Mouse (Mus musculus): ENCODE measurements around the gene Coro6. TPM values are rescaled to one million over a fixed set of nuclear protein-coding genes. Genes with fewer than 3 reads are reported as not detected.

Coro6 gene
- polyA plus RNA-seq, 1 experiment from 2014 or later, result 0.26 TPM

DNA sequence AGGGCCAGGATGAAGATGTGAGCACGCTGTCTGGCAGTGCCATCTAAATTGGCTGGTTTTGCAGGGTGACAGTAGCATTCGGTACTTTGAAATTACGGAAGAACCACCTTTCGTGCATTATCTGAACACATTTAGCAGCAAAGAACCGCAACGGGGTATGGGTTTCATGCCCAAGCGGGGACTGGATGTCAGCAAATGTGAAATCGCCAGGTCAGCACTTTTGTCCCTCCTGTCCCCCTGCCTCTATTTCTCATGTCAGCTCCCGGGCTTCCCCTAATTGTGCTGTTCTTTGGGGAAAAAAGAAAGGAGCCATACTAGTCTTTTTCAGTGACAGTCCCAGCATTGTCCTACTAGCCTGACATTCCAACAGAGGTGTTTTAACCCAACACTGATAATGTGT lies 6.2 kb downstream of the Coro6 start:
- WGBS, result 85% methylated on average over 9 of the region's 9 CpGs
- ATAC-seq (ENCODE audit: low FRiP score, low TSS enrichment) (no peak), DNase-seq (no peak)
- Histone ChIP-seq H3K4me1 (ENCODE audit: control insufficient read depth, insufficient read depth, low read length) (no peaks in the 10 kb centered on the region), H3K27me3 (ENCODE audit: control insufficient read depth, insufficient read depth, low read length) (peaks cover 31% of the 10 kb centered on the region; the same call in 1 of the 2 replicates), H3K4me2 (ENCODE audit: low read length) (no peak overlapping the region), H3K4me3 (replicated peaks; ENCODE audit: low read depth, low read length) (no peak overlapping the region), H3K36me3 (ENCODE audit: control insufficient read depth, insufficient read depth, low read length) (peaks cover 31% of the 10 kb centered on the region), H3K9me3 (ENCODE audit: control insufficient read depth, low read length) (no peaks in the 10 kb centered on the region), H3K9ac (replicated peaks; ENCODE audit: low read length) (no peak overlapping the region), H3K27ac (replicated peaks; ENCODE audit: low read depth, low read length) (no peak overlapping the region)

- DNase-seq (no peak), ATAC-seq (ENCODE audit: low FRiP score, low TSS enrichment) (no peak)
- Histone ChIP-seq H3K36me3 (ENCODE audit: control insufficient read depth, insufficient read depth, low read length) (peaks cover 56% of the 10 kb centered on the region), H3K4me1 (ENCODE audit: control insufficient read depth, insufficient read depth, low read length) (no peaks in the 10 kb centered on the region), H3K27me3 (ENCODE audit: control insufficient read depth, insufficient read depth, low read length) (peaks cover 21% of the 10 kb centered on the region; the same call in 1 of the 2 replicates), H3K9ac (replicated peaks; ENCODE audit: low read length) (no peak overlapping the region), H3K27ac (replicated peaks; ENCODE audit: low read depth, low read length) (no peak overlapping the region), H3K9me3 (ENCODE audit: control insufficient read depth, low read length) (no peaks in the 10 kb centered on the region), H3K4me2 (ENCODE audit: low read length) (no peak overlapping the region), H3K4me3 (replicated peaks; ENCODE audit: low read depth, low read length) (no peak overlapping the region)
- WGBS, result 75% methylated on average over 29 of the region's 29 CpGs
Observed at GRCm38 (mm10) chr11:77471407-77471806, 9.2 kb downstream of the Coro6 start.

DNA sequence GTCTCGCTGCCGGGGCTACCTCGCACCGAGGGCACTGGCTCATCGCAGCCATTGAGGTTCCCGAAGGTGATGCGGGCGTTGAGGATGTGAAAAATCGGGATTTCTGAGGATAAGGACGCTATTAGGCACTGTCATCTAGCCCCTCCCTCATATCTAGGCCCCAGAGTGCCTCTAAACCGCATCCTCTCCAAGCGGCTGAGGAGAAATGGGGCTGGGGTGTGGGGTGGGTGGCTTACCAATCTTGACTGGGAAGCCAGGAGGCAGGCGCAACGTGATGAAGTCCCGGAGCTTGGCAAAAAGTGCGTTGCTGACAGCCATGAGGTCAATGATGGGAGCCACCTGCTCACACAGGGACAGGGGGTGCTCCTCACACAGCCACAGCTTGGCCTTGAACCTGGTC lies 10.6 kb downstream of the Coro6 start:
- WGBS, result 97% methylated on average over 16 of the region's 16 CpGs

DNA sequence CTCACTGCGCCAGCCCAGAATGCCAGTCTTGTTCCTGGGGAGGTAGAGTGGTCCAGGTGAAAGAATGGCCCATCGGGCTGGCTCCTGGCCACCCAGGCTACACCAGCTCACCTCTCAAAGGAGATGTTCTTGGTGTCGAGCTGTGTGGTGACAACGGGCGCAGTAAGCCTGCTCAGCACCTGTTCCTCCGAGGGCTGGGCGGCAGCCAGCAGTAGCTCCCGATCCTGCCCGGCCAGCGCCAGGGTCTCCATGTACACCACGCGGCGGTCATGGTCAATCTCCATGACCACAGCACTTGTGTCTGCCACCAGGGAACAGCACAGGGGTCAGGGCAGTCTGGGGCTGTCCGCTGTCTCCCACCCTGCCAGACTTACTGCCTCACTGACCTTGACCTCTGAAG lies 14.0 kb downstream of the Coro6 start:
- H3K27ac ChIP-seq (replicated peaks; ENCODE audit: low read depth, low read length), result no peak overlapping the region
- H3K9ac ChIP-seq (replicated peaks; ENCODE audit: low read length), result no peak overlapping the region
- WGBS, result 96% methylated on average over 14 of the region's 14 CpGs
- H3K4me1 ChIP-seq (ENCODE audit: control insufficient read depth, insufficient read depth, low read length), result no peaks in the 10 kb centered on the region
- H3K9me3 ChIP-seq (ENCODE audit: control insufficient read depth, low read length), result no peaks in the 10 kb centered on the region
- H3K36me3 ChIP-seq (ENCODE audit: control insufficient read depth, insufficient read depth, low read length), result peaks cover 52% of the 10 kb centered on the region
- H3K27me3 ChIP-seq (ENCODE audit: control insufficient read depth, insufficient read depth, low read length), result no peaks in the 10 kb centered on the region
- DNase-seq, result no peak
- H3K4me3 ChIP-seq (replicated peaks; ENCODE audit: low read depth, low read length), result no peak overlapping the region
- ATAC-seq (ENCODE audit: low FRiP score, low TSS enrichment), result no peak
- H3K4me2 ChIP-seq (ENCODE audit: low read length), result no peak overlapping the region

More for the DNA sequence above, 10.6 kb downstream of the Coro6 start:
- no peaks in the 10 kb centered on the region for H3K9me3 ChIP-seq (ENCODE audit: control insufficient read depth, low read length)
- H3K4me3 ChIP-seq (replicated peaks; ENCODE audit: low read depth, low read length), result no peak overlapping the region
- ATAC-seq (ENCODE audit: low FRiP score, low TSS enrichment) (no peak), DNase-seq (no peak)
- no peaks in the 10 kb centered on the region for H3K4me1 ChIP-seq (ENCODE audit: control insufficient read depth, insufficient read depth, low read length)
- H3K27ac ChIP-seq (replicated peaks; ENCODE audit: low read depth, low read length), result no peak overlapping the region
- H3K36me3 ChIP-seq (ENCODE audit: control insufficient read depth, insufficient read depth, low read length), result peaks cover 61% of the 10 kb centered on the region
- H3K4me2 ChIP-seq (ENCODE audit: low read length), result no peak overlapping the region
- H3K9ac ChIP-seq (replicated peaks; ENCODE audit: low read length), result no peak overlapping the region
- H3K27me3 ChIP-seq (ENCODE audit: control insufficient read depth, insufficient read depth, low read length), result peaks cover 7% of the 10 kb centered on the region; the same call in 1 of the 2 replicates

DNA sequence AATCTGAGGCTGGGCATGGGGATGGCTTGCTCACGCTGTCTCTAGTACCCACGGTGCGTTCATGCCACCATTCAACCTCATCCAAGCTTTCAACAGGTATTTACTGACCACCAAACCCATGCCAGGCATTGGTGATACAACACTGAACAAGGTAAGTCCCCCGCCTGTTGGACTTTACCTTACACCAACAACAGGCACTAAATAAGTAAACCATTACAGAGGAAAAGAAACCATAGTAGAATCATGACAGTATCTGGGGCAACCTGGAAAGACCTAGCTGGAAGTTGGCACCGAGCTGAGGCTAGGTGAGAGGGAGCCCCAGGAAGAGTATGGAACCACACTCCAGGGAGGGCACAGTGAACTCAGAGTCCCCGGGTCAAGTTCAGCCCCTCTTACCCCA lies 14.7 kb downstream of the Coro6 start:
- DNase-seq (no peak), ATAC-seq (ENCODE audit: low FRiP score, low TSS enrichment) (no peak)
- Histone ChIP-seq H3K4me1 (ENCODE audit: control insufficient read depth, insufficient read depth, low read length) (0 out of 2 replicates have a peak, but pooled peaks cover 3% of the 10 kb centered on the region), H3K9ac (replicated peaks; ENCODE audit: low read length) (no peak overlapping the region), H3K27me3 (ENCODE audit: control insufficient read depth, insufficient read depth, low read length) (no peaks in the 10 kb centered on the region), H3K9me3 (ENCODE audit: control insufficient read depth, low read length) (no peaks in the 10 kb centered on the region), H3K27ac (replicated peaks; ENCODE audit: low read depth, low read length) (no peak overlapping the region), H3K4me2 (ENCODE audit: low read length) (no peak overlapping the region), H3K36me3 (ENCODE audit: control insufficient read depth, insufficient read depth, low read length) (peaks cover 46% of the 10 kb centered on the region), H3K4me3 (replicated peaks; ENCODE audit: low read depth, low read length) (no peak overlapping the region)
- 92% methylated on average over 6 of the region's 6 CpGs for WGBS

DNA sequence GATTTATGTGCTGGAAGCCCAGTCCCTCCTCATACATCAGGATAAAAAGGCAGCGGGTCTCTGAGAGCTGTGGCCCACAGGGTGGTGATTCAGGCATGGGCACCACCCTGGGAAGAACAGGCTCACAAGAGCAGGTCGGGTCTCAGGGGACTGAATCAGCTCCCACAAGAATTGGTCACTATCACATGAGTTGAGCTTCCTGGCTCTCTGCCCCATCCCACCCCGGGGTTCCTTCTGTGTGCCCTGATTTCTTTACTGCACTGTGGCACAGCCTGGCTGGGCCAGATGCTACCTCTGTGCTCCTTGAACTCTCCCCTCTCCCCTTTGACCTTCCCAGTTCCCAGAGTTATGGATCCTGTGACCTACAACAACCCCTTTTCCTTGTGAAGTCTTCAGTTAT lies 20.8 kb downstream of the Coro6 start:
- H3K9me3 ChIP-seq (ENCODE audit: control insufficient read depth, low read length), result no peaks in the 10 kb centered on the region
- ATAC-seq (ENCODE audit: low FRiP score, low TSS enrichment) (no peak), DNase-seq (no peak)
- H3K27ac ChIP-seq (replicated peaks; ENCODE audit: low read depth, low read length), result no peak overlapping the region
- H3K4me1 ChIP-seq (ENCODE audit: control insufficient read depth, insufficient read depth, low read length), result peaks cover 50% of the 10 kb centered on the region
- H3K4me3 ChIP-seq (replicated peaks; ENCODE audit: low read depth, low read length), result no peak overlapping the region
- H3K9ac ChIP-seq (replicated peaks; ENCODE audit: low read length), result no peak overlapping the region
- WGBS, result 80% methylated on average over 3 of the region's 3 CpGs
- H3K27me3 ChIP-seq (ENCODE audit: control insufficient read depth, insufficient read depth, low read length), result no peaks in the 10 kb centered on the region
- H3K4me2 ChIP-seq (ENCODE audit: low read length), result no peak overlapping the region
- H3K36me3 ChIP-seq (ENCODE audit: control insufficient read depth, insufficient read depth, low read length), result no peaks in the 10 kb centered on the region

DNA sequence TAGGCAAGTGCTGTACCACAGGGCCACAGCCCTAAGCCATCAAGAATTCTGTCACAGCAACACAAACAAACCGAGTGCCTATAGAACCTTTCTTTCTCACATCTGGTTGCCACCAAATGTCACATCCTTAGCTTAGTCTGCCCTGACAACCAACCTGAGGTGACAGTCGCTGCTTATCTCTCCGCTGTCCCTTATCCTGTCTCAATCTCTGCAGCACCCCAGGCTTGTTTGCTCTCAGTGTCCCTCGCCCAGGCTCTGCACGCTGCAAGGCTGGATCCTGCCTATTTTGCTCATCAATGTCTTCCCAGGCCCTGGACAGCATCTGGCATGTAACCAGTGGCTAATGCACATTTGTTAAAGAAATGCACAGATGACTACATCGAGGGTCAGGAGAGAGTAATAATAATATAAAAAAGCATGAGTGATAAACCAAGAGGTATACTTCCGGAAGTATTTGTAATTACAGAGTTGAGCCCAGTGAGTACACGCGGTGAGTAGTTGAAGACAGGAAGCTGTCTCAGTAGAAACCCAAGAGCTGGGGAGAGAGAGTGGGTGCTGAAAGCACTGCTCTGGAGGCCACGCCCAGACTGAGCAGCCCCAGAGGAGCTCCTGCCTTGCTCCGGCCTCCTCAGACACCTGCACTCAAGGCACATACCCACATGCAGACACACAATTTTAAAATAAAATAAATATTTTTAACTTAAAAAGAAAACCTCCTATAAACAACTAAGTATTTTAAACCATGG lies 21.5 kb downstream of the Coro6 start:
- WGBS, result 78% methylated on average over 11 of the region's 11 CpGs
- peaks cover 55% of the 10 kb centered on the region for H3K4me1 ChIP-seq (ENCODE audit: control insufficient read depth, insufficient read depth, low read length)
- no peaks in the 10 kb centered on the region for H3K36me3 ChIP-seq (ENCODE audit: control insufficient read depth, insufficient read depth, low read length)
- DNase-seq (no peak), ATAC-seq (ENCODE audit: low FRiP score, low TSS enrichment) (no peak)
- no peaks in the 10 kb centered on the region for H3K27me3 ChIP-seq (ENCODE audit: control insufficient read depth, insufficient read depth, low read length)
- no peak overlapping the region for H3K9ac ChIP-seq (replicated peaks; ENCODE audit: low read length)
- H3K4me2 ChIP-seq (ENCODE audit: low read length), result no peak overlapping the region
- no peak overlapping the region for H3K27ac ChIP-seq (replicated peaks; ENCODE audit: low read depth, low read length)
- H3K4me3 ChIP-seq (replicated peaks; ENCODE audit: low read depth, low read length), result no peak overlapping the region
- H3K9me3 ChIP-seq (ENCODE audit: control insufficient read depth, low read length), result no peaks in the 10 kb centered on the region

GRCm38 (mm10) chr11:77485229-77485628 lies 23.0 kb downstream of the Coro6 start:
- Histone ChIP-seq H3K4me2 (ENCODE audit: low read length) (peak overlapping the region; percentile 81; the same call in 1 of the 2 replicates), H3K4me1 (ENCODE audit: control insufficient read depth, insufficient read depth, low read length) (peaks cover 57% of the 10 kb centered on the region), H3K4me3 (replicated peaks; ENCODE audit: low read depth, low read length) (no peak overlapping the region), H3K9me3 (ENCODE audit: control insufficient read depth, low read length) (no peaks in the 10 kb centered on the region), H3K9ac (replicated peaks; ENCODE audit: low read length) (peak overlapping the region; percentile 4), H3K36me3 (ENCODE audit: control insufficient read depth, insufficient read depth, low read length) (no peaks in the 10 kb centered on the region), H3K27me3 (ENCODE audit: control insufficient read depth, insufficient read depth, low read length) (no peaks in the 10 kb centered on the region), H3K27ac (replicated peaks; ENCODE audit: low read depth, low read length) (0 out of 2 replicates have a peak overlapping the region, but pooled peaks have one; percentile 3)
- DNase-seq, result peak; percentile 44
- no peak for ATAC-seq (ENCODE audit: low FRiP score, low TSS enrichment)
- WGBS, result 56% methylated on average over 6 of the region's 6 CpGs

GRCm38 (mm10) chr11:77486798-77487197 lies 24.6 kb downstream of the Coro6 start:
- peak overlapping the region; percentile 81 for H3K4me2 ChIP-seq (ENCODE audit: low read length)
- WGBS, result 52% methylated on average over 5 of the region's 5 CpGs
- DNase-seq (peak; percentile 66), ATAC-seq (ENCODE audit: low FRiP score, low TSS enrichment) (no peak)
- H3K4me3 ChIP-seq (replicated peaks; ENCODE audit: low read depth, low read length), result no peak overlapping the region
- H3K27me3 ChIP-seq (ENCODE audit: control insufficient read depth, insufficient read depth, low read length), result no peaks in the 10 kb centered on the region
- H3K4me1 ChIP-seq (ENCODE audit: control insufficient read depth, insufficient read depth, low read length), result peaks cover 68% of the 10 kb centered on the region
- no peaks in the 10 kb centered on the region for H3K36me3 ChIP-seq (ENCODE audit: control insufficient read depth, insufficient read depth, low read length)
- H3K9ac ChIP-seq (replicated peaks; ENCODE audit: low read length), result no peak overlapping the region; the same call in 1 of the 2 replicates
- H3K9me3 ChIP-seq (ENCODE audit: control insufficient read depth, low read length), result no peaks in the 10 kb centered on the region
- peak overlapping the region; percentile 37 for H3K27ac ChIP-seq (replicated peaks; ENCODE audit: low read depth, low read length)
